In genomic region chr15:103347275-103347684, GRCm38 (mm10) we compare ENCODE assay signal across 8 mouse cellular contexts. TPM values are rescaled to one million over a fixed set of nuclear protein-coding genes. Genes with fewer than 3 reads are reported as not detected.
DNase-seq lines count a peak whose midpoint lies in the region; ATAC-seq lines count a peak whose summit lies in the region.

No protein-coding gene starts in this region.

- peaks cover 5% of the 10 kb centered on the region for H3K4me1 ChIP-seq in liver, embryonic 13.5 days (replicated peaks)

- H3K27ac ChIP-seq in liver, embryonic 13.5 days: no peak overlapping the region

- peaks cover 74% of the 10 kb centered on the region for H3K36me3 ChIP-seq in liver, embryonic 13.5 days

- H3K27me3 ChIP-seq in liver, embryonic 13.5 days: peaks cover under 1% of the 10 kb centered on the region; the same call in 1 of the 2 replicates

- WGBS in liver, embryonic 13.5 days (ENCODE audit: insufficient replicate concordance): 6% methylated on average over 2 of the region's 2 CpGs

- intact Hi-C loops in gastrocnemius, postnatal 14 days (cut with DNase I; ENCODE audit: low total_unique reads): no loop called here

- DNase-seq in heart, adult 18-20 months: peak; percentile 70 to 84
- DNase-seq in heart, adult 8-10 months (ENCODE audit: low spot score): no peak
- peak; percentile 70 to 75 for DNase-seq in B cell, adult 2 months
- DNase-seq in adrenal gland, adult 2 months: peak; percentile 65
- peak; percentile 71 for DNase-seq in gastrocnemius, postnatal 14 days
- peak; percentile 31 for DNase-seq in liver, embryonic 13.5 days
- DNase-seq in retina, postnatal 1 day: peak; percentile 90
- no peak for DNase-seq in urinary bladder, postnatal 4 days (ENCODE audit: low spot score in 2 of 2)

- H3K9me3 ChIP-seq in liver, embryonic 13.5 days (replicated peaks): no peaks in the 10 kb centered on the region

- ATAC-seq in liver, embryonic 13.5 days (ENCODE audit: low read depth): no peak

- no peak overlapping the region for H3K9ac ChIP-seq in liver, embryonic 13.5 days

- no peak overlapping the region for H3K4me2 ChIP-seq in liver, embryonic 13.5 days

- no peak overlapping the region for H3K4me3 ChIP-seq in liver, embryonic 13.5 days (replicated peaks)

RNA-seq across cellular contexts. Expression of gene Zfp385a, which starts 7.4 kb away (rescaled TPM):
- total RNA-seq in heart, adult 18-20 months (2021): 10 to 100 TPM in 1 of 2 experiments, 1 to 10 TPM in 1; 8.9 to 10.3 TPM
- total RNA-seq in heart, adult 8-10 months (2022): 1 to 10 TPM; 6.7 to 9.5 (median 8.8) TPM
- 10 to 100 TPM; 10.1 to 18.3 TPM for total RNA-seq in adrenal gland, adult 2 months (2021)
- polyA plus RNA-seq in adrenal gland, adult 2 months (2012; rRNA removed): 16.7 and 17.1 TPM in 2 replicates
- total RNA-seq in gastrocnemius, postnatal 14 days (2021): 10 to 100 TPM; 31.3 to 32.1 TPM
- 4.6 and 5.9 TPM in 2 replicates for polyA plus RNA-seq in liver, embryonic 13.5 days (2015; fragmentation: Nextera tagmentation; extraction: Ambion mirVana)

RNA-seq across cellular contexts. Expression of gene Itga5, which starts 19.3 kb away (rescaled TPM):
- 10 to 100 TPM; 30.8 to 37.3 TPM for total RNA-seq in heart, adult 18-20 months (2021)
- 10 to 100 TPM; 27.8 to 40.2 (median 33.7) TPM for total RNA-seq in heart, adult 8-10 months (2022)
- total RNA-seq in adrenal gland, adult 2 months (2021): 10 to 100 TPM; 28.4 to 36.0 TPM
- polyA plus RNA-seq in adrenal gland, adult 2 months (2012; rRNA removed): 28.5 and 33.7 TPM in 2 replicates
- total RNA-seq in gastrocnemius, postnatal 14 days (2021): 10 to 100 TPM; 22.5 to 25.7 TPM
- 12.9 and 15.8 TPM in 2 replicates for polyA plus RNA-seq in liver, embryonic 13.5 days (2015; fragmentation: Nextera tagmentation; extraction: Ambion mirVana)

RNA-seq across cellular contexts. Expression of gene Gpr84, which starts 36.9 kb away (rescaled TPM):
- not detected for total RNA-seq in heart, adult 18-20 months (2021)
- total RNA-seq in heart, adult 8-10 months (2022): not detected
- total RNA-seq in adrenal gland, adult 2 months (2021): not detected
- 0.09 and 0.15 TPM in 2 replicates for polyA plus RNA-seq in adrenal gland, adult 2 months (2012; rRNA removed)
- total RNA-seq in gastrocnemius, postnatal 14 days (2021): not detected
- 0.28 and 0.29 TPM in 2 replicates for polyA plus RNA-seq in liver, embryonic 13.5 days (2015; fragmentation: Nextera tagmentation; extraction: Ambion mirVana)

Comparison
In these comparisons a context has a peak if more than half of its experiments do, and no peak if none do; other contexts are left out.
1. DNase-seq: peak in heart, adult 18-20 months (2 of 2), B cell, adult 2 months (2 of 2), adrenal gland, adult 2 months (single experiment), gastrocnemius, postnatal 14 days (single experiment), liver, embryonic 13.5 days (single experiment) and retina, postnatal 1 day (single experiment); none in heart, adult 8-10 months (single experiment) and urinary bladder, postnatal 4 days (0 of 2).